ENCODE assay signal across 14 mouse cellular contexts in genomic region chr4:123295516-123296147, GRCm38 (mm10). TPM values are rescaled to one million over a fixed set of nuclear protein-coding genes. Genes with fewer than 3 reads are reported as not detected.
"Had no signal": no experiment of that assay in that cellular context is flagged by ENCODE, and none has a peak within 500 bp of the region (broad histone marks: within the 10 kb centered on the region; RNA-seq: fewer than 3 reads in every experiment).

No protein-coding gene starts in this region.

- H3K27ac ChIP-seq: limb, embryonic 13.5 days; liver, embryonic 12.5 days; midbrain, embryonic 12.5 days; neural tube, embryonic 13.5 days had no signal

- H3K4me2 ChIP-seq: limb, embryonic 13.5 days; liver, embryonic 12.5 days; lung, embryonic 14.5 days; midbrain, embryonic 12.5 days; neural tube, embryonic 13.5 days had no signal

- DNase-seq: kidney, postnatal 14 days; lung, embryonic 14.5 days; lung, postnatal 14 days; right cerebral cortex, postnatal 14 days had no signal

- H3K4me3 ChIP-seq: limb, embryonic 13.5 days; liver, embryonic 12.5 days; midbrain, embryonic 12.5 days; neural tube, embryonic 13.5 days had no signal

- H3K9me3 ChIP-seq: limb, embryonic 13.5 days; liver, embryonic 12.5 days; midbrain, embryonic 12.5 days; neural tube, embryonic 13.5 days had no signal

- H3K27me3 ChIP-seq: limb, embryonic 13.5 days; liver, embryonic 12.5 days; midbrain, embryonic 12.5 days; neural tube, embryonic 13.5 days had no signal

- ATAC-seq: liver, embryonic 12.5 days; midbrain, embryonic 16.5 days had no signal

- H3K4me1 ChIP-seq: limb, embryonic 13.5 days; midbrain, embryonic 12.5 days; neural tube, embryonic 13.5 days had no signal

- H3K9ac ChIP-seq: limb, embryonic 13.5 days; liver, embryonic 12.5 days; lung, embryonic 14.5 days; midbrain, embryonic 12.5 days; neural tube, embryonic 13.5 days had no signal

RNA-seq across cellular contexts. Expression of gene Oxct2a, which starts 27.8 kb away (rescaled TPM):
- total RNA-seq: left cerebral cortex, postnatal 10 days; megakaryocyte-erythroid progenitor cell, adult 5-6 weeks had no signal
- polyA plus RNA-seq: limb, embryonic 13.5 days; liver, embryonic 16.5 days; lung, embryonic 14.5 days; midbrain, embryonic 12.5 days; midbrain, embryonic 16.5 days; neural tube, embryonic 13.5 days; stomach, embryonic 16.5 days had no signal

RNA-seq across cellular contexts. Expression of gene Bmp8a, which starts 47.4 kb away (rescaled TPM):
- total RNA-seq: layer of hippocampus, postnatal 14 days; megakaryocyte-erythroid progenitor cell, adult 5-6 weeks had no signal
